Mouse (Mus musculus): ENCODE measurements around the gene Ptpn5.

The Ptpn5 gene

DNA sequence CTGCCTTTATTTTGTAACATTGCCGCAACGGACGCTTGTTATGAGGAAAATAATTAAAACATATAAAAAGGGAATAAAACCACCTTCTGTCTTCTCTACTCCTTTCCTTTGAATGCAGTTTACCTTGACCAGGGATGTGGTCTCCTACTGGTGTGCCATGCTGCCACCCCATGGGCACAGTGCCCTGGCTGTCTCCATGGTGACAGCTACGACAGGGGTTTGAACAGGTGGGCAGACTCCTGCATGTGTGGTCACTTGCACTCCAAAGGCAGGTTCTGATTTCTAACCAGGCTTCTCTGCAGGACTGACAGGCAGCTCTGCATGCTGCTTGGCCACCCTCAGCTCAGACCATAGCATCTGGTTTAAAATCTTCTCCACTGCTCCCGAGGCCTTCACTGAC, 21.4 kb downstream of the Ptpn5 start:
- in situ Hi-C loops (cut with MboI, MseI), result no loop called here

GRCm38 (mm10) chr7:47111121-47111520, 22.4 kb downstream of the Ptpn5 start:
- in situ Hi-C loops (cut with MboI, MseI), result no loop called here

DNA sequence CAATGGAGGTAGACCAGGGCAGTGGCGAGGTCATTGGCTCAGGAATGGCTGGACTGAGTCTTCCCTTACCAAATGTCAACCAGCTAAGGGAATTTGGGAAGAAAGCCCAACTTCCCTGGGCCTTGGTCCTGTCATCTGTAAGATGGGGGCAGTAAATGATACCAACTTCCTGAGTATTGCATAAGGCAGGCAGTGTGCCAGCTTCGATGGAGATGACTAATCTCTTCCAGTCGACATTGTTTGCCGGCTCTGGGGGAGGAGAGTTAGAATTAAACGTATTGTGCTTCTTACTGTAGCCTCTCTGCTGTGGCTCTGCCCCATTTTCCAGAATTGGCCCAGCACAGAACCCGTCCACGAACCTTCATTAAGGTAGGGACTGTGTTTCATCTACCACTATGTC, 23.0 kb downstream of the Ptpn5 start:
- in situ Hi-C loops (cut with MboI, MseI), result no loop called here

- in situ Hi-C loops (cut with MboI, MseI), result no loop called here
These were observed 24.7 kb downstream of the Ptpn5 start for GRCm38 (mm10) chr7:47108779-47109189.

DNA sequence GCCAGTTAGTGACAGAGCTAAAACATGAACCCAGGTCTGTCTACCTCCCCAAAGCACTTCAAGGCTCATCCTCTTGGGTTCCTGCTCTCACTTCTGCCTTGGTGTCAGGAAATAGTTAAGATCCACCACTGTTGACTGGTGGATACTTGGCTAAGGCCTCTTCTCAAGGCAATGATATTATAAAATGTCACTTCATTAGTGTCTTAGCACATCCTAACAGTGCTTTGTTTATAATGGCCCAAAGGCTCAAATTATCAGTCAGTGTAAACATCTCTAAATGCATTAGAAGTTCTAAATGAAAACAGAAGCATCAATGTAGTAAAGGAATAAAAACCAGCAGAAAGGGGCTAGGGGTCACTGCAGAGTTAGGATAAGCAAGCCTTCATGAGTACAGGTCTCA, 26.5 kb downstream of the Ptpn5 start:
- in situ Hi-C loops (cut with MboI, MseI), result no loop called here

- in situ Hi-C loops (cut with MboI, MseI), result loop anchor here (5.0 kb wide), 1 partner anchor 82 kb away; no protein-coding TSS in a partner anchor
These were observed 29.6 kb downstream of the Ptpn5 start for GRCm38 (mm10) chr7:47103671-47104414.

- in situ Hi-C loops (cut with MboI, MseI), result loop anchor here (5.0 kb wide), 1 partner anchor 81 kb away; no protein-coding TSS in a partner anchor
These were observed 30.5 kb downstream of the Ptpn5 start for GRCm38 (mm10) chr7:47102970-47103369.

GRCm38 (mm10) chr7:47100615-47101014, 32.9 kb downstream of the Ptpn5 start:
- in situ Hi-C loops (cut with MboI, MseI), result loop anchor here (5.0 kb wide), 1 partner anchor 78 kb away; no protein-coding TSS in a partner anchor

- in situ Hi-C loops (cut with MboI, MseI), result no loop called here
These were observed 34.2 kb downstream of the Ptpn5 start for GRCm38 (mm10) chr7:47099306-47099705.

- in situ Hi-C loops (cut with MboI, MseI), result no loop called here
These were observed 35.4 kb downstream of the Ptpn5 start for GRCm38 (mm10) chr7:47098044-47098443.

DNA sequence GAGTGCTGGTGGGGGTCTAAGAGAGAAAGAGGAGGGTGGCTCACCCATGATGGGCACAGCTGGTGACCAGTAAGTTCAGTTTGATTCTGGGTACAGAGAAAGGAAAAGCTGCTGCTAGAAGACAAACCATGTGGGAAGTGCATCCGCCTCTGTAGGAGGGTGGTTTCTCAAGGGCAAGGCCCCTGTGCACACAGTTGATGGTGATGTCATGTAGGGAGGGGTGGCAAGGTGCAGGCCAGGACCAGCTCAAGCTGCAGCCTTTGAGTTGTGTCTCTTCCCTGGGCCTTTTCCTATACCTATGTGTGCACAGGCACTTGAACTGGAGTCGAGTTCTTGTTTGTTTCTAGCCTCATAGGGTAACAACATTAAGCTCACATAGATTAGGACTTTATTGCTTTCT, 38.5 kb downstream of the Ptpn5 start:
- in situ Hi-C loops (cut with MboI, MseI), result no loop called here

DNA sequence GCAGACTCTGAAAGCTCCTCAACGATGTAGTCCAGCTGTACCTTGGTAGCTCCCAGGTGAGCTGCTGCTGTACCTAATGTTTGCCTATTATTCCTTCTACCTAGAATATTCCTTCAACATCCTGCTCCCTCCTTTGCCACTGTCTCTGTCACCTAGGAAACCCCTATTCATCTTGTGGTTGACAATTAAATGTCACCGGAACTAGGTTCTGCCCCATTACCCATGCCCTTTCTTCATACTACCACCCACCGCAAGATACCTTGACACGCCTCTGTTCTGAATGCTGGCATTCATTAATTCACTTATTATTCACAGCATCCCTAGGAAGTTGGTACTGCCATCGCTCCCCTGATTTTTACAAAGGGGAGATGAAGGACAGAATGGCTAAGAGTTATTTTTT, 39.5 kb downstream of the Ptpn5 start:
- in situ Hi-C loops (cut with MboI, MseI), result no loop called here

DNA sequence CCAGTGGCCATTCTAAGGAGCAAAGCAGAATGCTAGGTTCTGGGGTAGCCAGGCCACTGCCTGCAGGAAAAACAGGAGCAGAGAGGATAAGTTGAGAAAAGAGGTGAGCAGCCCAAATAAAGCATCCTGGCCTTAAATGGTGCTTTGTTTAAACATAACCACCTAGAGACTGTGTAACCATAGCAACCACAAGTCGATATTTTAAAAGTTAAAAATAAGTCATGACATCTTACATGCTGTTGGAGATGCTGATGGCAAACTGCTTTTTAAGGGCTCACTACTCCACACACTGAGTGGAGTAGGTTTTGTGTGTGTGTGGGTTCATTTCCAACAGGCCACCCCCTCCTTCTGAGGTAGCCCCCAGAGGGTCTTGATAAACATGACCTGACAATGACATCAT, 48.4 kb downstream of the Ptpn5 start:
- in situ Hi-C loops (cut with MboI, MseI), result no loop called here

- in situ Hi-C loops (cut with MboI, MseI), result loop anchor here (5.0 kb wide), 1 partner anchor 56 kb away; no protein-coding TSS in a partner anchor
These were observed 52.2 kb downstream of the Ptpn5 start for GRCm38 (mm10) chr7:47081277-47081676.

- in situ Hi-C loops (cut with MboI, MseI), result loop anchor here (5.0 kb wide), 1 partner anchor 56 kb away; no protein-coding TSS in a partner anchor
These were observed 52.6 kb downstream of the Ptpn5 start for GRCm38 (mm10) chr7:47080868-47081267.

DNA sequence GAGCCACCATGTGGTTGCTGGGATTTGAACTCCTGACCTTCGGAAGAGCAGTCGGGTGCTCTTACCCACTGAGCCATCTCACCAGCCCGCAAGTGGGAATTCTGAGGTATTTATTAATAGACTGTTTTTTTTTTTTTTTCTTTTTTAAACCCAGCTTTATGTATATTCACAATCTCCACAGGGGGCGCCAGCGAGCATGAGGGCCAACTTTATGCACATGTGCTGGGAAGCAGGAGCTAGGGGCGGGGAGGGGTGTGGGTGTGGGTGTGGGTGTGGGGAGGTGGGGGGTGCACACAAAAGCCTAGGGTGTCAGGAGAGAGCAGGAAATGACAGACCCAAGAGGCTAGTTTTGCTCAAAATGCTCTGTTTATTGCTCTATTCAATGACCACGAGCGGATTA, 56.0 kb downstream of the Ptpn5 start:
- in situ Hi-C loops (cut with MboI, MseI), result no loop called here

- in situ Hi-C loops (cut with MboI, MseI), result no loop called here
These were observed 56.8 kb downstream of the Ptpn5 start for GRCm38 (mm10) chr7:47076729-47077128.

DNA sequence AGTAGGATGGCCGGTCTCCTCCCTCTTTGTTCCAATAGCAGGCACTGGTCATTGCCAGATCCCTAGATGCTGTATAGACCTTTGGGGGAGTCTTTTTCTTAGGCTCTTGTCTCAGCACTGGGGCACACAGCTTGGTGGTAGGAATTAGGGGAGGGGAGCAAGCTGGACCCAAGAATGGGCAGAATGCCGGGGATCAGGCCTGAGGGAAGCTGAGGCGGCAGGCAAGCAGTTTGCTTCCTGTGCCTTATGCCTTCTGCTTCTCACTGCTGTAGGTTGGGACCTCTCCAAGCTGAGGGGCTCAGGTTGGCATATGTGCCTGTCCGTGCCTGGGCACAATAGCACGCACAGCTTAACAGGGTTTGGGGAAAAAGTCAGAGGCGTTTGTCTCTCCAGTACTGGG, 57.3 kb downstream of the Ptpn5 start:
- in situ Hi-C loops (cut with MboI, MseI), result no loop called here

DNA sequence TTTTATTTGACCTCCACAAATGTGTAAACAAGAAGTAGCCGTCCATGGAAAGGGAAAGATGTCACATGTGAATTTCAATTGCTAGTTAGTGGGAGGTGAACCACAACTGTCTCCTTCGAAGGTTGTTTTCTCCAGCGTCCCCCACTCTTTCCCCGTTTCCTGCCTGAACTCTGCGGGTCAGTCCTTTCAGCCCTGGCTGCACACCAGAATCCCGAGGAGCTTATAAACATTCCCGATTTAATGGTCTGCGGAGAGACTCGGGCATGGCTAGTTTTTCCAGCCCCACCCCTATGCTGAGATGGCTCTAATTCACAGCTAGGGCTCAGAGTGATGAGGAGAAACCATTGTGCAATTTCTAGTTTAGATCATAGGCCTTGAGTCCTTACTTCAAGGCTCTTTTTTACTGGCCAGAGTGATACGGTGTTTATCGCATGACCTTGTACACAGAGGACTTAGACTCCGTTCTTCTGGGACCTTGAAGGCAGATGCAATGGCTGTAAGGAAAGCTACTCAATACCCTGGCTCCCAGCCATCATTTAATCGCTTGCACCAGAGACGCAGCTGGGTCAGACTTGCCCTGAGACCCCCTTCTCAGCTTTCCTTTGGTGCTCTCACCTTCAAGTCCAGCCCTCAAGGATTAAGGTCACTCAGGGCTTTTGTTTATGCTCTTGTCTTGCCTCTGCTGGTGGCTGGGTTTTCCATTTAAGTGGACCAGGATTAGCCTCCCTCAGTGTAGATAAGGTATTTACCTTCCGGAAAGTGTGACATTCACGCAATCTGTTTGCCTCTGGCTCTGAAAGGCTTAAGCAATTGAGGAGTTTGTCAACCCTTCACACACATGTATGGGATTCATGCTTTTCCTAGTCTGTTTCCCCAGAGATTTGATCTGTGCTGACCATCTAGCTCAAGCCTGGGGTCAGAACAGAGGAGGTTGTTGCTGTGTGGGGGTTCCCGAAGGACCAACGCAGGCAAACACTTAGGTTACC, 59.7 kb downstream of the Ptpn5 start:
- in situ Hi-C loops (cut with MboI, MseI), result no loop called here

GRCm38 (mm10) chr7:47072551-47072950, 60.9 kb downstream of the Ptpn5 start:
- in situ Hi-C loops (cut with MboI, MseI), result no loop called here

DNA sequence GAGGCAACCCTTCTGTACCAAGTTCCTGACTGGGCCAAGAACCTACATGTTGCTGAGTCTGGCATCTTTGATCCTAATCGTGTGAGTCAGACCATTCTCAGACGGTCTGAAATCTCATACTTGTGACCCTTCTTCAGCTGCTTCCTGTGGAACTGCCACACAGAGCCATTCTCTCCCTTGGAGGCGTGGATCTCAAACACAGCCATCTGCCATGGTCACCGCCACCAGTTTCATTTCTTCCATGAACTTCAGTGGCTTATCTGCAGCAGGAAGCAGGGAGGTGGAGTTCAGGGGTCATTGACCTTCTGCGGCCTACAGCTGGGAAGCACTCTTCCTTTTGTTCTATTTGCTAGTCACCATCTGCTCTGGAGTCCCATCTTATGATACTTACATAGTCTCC, 65.6 kb downstream of the Ptpn5 start:
- in situ Hi-C loops (cut with MboI, MseI), result no loop called here

- in situ Hi-C loops (cut with MboI, MseI), result no loop called here
These were observed 66.5 kb downstream of the Ptpn5 start for GRCm38 (mm10) chr7:47066942-47067341.

All from T-helper 1 cell (primary cell).